Mouse (Mus musculus): ENCODE results near the gene Mmp11.

The Mmp11 gene

DNA sequence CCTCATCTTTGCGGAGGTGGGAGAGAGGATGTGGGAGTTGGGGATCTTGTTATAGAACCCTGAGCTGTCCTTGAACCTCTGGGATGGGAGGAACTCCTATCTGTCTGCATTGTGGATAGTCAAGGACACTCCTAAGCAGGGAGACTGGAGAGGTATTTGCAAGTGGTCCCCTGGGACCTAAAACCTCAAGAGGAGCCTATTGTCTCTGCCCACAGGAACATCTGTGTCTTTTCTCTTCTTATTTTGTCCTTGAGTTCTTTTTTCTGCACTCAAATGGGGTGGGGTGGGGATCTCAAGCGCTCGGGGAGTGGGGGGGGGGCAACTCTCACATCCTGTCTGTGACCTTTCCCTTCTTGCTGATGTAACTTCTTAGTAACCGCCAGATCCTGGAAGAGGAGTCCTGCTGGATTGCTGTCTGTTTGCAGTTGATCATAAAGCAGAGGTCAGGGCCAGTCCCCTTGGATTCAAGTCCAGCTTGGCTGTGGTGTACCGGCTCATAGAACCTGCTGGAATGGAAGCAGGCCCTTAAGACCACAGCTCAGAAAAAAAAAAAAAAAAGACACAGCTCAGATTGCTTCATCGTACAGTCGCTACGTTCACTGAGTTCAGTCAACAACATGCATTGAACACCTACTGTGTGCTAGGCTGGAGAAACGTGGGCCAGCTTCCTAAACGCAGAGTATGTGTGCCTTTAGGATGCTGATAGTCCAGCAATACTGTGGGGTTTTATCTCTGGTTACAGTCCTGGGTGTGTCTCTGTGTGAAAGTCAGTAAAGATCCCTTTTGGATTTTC lies 1.8 kb upstream of the Mmp11 start:
- peak in 1 of 2 experiments; percentile 42 for DNase-seq (ENCODE audit: low spot score in 2 of 2)

- DNase-seq (ENCODE audit: low spot score in 2 of 2), result no peak
These were observed 792 bp upstream of the Mmp11 start for GRCm38 (mm10) chr10:75936909-75937667.

DNA sequence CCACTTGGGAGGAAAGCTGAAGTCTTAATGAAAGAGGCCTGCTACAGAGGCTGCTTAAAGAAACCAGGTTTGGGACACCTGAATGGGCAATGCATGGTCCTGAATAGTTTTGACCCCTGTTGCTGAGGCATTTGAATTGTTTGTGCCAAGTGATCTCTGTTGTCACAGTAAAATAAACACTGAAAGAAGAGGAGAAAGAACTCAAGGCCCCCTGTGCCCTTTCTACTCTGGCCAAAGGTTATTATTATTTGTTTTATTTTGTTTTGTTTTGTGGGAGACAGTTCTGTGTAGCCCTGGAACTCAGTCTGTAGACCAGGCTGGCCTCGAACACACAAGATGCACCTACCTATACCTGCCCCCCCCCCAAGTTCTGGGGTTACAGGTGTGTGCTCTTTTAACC lies 1.3 kb downstream of the Mmp11 start:
- DNase-seq (ENCODE audit: low spot score in 2 of 2), result no peak

DNA sequence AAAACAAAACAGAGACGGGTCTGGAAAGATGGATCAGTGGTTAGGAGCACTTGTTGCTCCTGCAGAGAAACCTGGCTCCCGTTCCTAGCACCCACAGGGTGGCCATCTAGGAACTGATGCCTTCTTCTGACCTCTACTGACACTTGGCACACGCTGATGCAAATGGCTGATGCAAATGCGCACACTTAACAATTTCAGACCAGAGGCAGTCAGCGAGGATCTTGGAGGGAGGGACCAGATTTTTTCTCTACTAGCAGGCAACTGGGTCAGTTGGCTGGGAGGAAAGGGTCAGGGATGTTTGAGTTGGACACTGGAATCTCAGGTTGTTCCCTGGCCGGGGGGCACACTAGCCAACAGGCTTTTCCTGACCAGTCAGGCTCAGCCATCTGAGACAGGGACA lies 3.4 kb downstream of the Mmp11 start, which contains the start of gene Chchd10:
Gene Chchd10, plus strand, starts transcription at position 240 of the 400 bp plus-strand sequence.
- DNase-seq (ENCODE audit: low spot score in 2 of 2), result no peak

- peak in 1 of 2 experiments; percentile 60 for DNase-seq (ENCODE audit: low spot score in 2 of 2)
These were observed 4.1 kb downstream of the Mmp11 start for GRCm38 (mm10) chr10:75932081-75932678.

- no peak for DNase-seq (ENCODE audit: low spot score in 2 of 2)
These were observed 5.0 kb downstream of the Mmp11 start for GRCm38 (mm10) chr10:75931311-75931710.

DNA sequence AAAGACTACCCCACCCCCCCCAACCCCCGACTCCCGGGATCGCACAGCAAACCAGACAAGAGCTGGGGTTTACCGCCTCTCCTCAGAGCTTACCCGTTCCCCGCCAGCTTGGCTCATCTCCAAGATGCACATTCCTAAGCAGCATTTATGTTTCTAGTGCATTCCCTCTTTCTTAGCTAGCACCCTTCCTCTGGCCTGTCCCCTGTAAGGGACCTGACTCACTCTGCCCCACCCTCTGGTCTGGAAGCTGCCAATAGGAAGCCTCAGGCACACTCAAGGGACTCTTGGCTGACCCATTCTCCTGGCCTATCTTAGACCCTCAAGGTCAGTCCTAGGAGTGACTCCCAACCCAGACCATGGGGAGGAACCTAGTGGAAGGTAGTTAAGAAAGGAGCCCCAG lies 6.0 kb downstream of the Mmp11 start:
- peak in 1 of 2 experiments; percentile 38 for DNase-seq (ENCODE audit: low spot score in 2 of 2)

- no peak for DNase-seq (ENCODE audit: low spot score in 2 of 2)
These were observed 9.9 kb downstream of the Mmp11 start for GRCm38 (mm10) chr10:75926396-75926795.

DNA sequence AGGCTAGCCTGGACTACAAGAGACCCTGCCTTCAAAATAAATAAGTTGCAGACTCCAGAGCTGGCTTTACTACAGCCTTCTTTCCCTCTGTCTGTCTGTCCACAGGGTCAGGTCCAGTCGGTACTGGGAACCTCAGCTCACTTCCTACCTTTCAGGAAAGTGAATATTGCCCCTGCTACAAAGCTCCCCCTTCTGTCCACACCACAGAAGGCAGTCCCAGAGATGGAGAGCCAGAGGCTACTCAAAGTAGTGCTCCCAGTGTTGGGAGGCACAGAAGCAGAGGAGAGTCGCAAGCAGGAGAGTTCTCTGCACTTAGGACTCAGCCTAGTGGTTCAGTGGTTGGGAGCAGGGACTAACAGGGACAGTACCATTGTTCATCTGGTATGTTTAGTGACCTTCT lies 12.0 kb downstream of the Mmp11 start:
- DNase-seq (ENCODE audit: low spot score in 2 of 2), result no peak

DNA sequence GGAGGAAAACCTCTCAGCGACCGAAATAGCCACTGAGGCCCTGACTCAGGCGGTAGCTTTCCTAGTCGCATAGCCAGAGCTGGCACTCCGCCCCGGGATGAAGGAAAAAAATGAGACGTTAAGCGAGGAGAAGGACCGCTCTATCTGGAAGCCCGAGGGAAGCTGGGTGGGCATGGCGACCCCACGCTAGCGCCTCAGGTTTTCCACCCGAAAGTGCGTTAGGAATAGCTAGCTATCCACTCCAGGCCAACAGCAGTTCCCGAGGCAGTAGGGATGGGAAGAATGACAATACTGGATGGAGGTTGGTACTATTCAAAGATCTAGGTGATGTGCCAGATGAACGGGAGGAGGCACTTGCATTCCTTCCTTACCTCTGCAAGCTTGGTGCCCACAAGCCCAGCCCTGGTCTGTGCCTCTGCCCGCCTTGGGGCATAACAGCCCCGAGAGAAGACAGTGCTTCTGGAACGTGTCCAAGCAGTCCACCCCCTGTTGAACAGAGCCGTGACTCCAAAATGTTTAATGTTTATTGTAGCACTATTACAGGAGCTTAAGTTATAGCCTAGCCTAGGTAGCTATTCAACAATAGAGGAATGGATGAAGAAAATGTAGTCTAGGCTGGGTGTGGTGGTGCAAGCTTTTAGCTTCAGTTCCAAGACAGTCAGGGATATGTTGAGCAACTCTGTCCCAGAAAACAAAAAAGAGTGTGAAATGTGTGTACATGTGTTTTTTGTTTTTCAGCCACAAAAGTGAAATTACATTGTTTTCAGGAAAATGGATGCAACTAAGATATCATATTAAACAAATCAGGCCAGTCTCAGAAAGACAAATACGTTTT lies 14.4 kb downstream of the Mmp11 start:
- no peak for DNase-seq (ENCODE audit: low spot score in 2 of 2)

DNA sequence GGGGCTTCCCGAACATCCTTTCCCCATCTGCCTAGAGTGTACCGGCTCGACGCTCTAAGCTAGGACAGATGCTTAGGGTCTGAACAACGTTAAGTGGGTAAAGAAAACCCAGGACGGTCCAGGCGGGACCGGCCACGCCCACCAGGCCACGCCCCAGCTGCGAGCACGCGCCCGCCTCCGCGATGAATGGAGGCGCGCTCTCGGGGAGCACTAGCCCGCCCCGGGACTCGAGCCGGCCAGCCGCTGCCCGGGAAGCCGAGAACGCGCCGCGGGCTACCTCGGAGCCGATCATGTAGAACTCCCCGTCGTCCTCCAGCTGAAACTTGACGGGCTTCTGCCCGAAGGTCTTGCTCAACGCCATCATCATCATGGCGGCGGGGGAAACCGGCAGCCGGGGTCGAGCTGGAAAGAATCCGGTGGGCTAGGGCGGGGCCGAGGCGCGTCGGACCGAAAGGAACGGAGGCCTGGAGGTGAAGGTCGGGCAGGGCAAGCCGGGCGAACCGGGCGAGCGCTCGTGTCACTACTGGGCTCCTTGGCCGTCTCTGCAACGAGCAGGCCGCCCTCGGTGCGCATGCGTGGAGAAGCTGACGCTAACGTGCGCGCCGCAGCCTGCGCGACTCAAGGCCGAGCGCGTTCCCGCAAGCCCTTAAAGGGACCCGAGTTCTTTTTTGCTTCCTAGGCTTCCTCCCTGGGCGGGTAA lies 15.1 kb downstream of the Mmp11 start, which contains the start of gene Smarcb1:
Gene Smarcb1, minus strand, starts transcription at position 592 of the 700 bp plus-strand sequence.
- peak; percentile 91 to 95 for DNase-seq (ENCODE audit: low spot score in 2 of 2)

GRCm38 (mm10) chr10:75919026-75919425 lies 17.3 kb downstream of the Mmp11 start:
- DNase-seq (ENCODE audit: low spot score in 2 of 2), result no peak

- DNase-seq (ENCODE audit: low spot score in 2 of 2), result no peak
These were observed 19.5 kb downstream of the Mmp11 start for GRCm38 (mm10) chr10:75916840-75917239.

GRCm38 (mm10) chr10:75915557-75915956 lies 20.7 kb downstream of the Mmp11 start:
- DNase-seq (ENCODE audit: low spot score in 2 of 2), result no peak

DNA sequence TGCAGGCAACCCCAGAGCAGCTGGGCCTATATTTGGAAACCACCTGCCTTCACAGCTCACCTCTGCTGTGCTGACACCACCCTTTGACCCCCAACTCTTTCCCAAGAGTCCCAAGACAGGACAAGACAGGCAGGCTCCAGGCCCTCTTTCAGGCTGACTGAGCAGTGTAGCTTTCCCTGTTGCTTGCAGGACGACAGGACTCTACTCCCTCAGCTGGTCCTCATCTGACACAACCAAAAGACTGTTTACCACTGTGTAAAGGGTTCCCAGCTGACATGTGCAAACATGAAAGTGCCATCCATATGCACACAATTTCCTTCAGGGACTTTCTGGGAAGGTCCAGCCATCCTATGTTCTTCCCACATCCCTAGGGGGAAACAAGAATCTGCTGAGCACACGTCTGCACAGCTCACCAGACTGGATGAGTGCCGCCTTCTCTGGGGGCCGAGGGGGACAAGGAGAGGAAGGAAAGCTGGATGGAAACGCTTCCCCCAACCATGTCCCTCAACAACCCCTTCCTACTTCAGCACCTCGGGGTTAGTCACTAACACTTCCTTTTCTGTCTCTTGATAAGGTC lies 23.2 kb downstream of the Mmp11 start:
- DNase-seq (ENCODE audit: low spot score in 2 of 2), result no peak

DNA sequence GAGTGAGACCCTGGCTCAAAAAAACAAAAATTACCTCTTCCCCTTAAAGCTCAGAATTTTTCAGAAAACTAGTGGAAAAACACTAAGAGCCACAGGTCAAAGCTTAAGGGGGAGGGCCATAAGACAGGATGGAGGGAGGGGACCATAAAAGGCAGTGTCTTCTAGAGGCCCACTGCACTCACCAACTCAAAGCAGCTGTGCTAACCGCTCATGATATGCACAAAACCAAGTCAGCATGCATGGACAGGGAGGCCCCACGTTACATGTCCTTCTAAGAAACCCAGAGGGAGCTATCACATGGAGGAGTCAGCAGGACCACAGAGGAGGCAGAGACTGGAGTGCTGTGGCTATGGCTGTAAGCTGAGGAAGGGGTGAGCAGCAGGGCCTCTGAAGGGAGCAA lies 25.6 kb downstream of the Mmp11 start:
- DNase-seq (ENCODE audit: low spot score in 2 of 2), result no peak

- no peak for DNase-seq (ENCODE audit: low spot score in 2 of 2)
These were observed 29.4 kb downstream of the Mmp11 start for GRCm38 (mm10) chr10:75906882-75907281.

GRCm38 (mm10) chr10:75904391-75904790 lies 31.9 kb downstream of the Mmp11 start:
- no peak for DNase-seq (ENCODE audit: low spot score in 2 of 2)

DNA sequence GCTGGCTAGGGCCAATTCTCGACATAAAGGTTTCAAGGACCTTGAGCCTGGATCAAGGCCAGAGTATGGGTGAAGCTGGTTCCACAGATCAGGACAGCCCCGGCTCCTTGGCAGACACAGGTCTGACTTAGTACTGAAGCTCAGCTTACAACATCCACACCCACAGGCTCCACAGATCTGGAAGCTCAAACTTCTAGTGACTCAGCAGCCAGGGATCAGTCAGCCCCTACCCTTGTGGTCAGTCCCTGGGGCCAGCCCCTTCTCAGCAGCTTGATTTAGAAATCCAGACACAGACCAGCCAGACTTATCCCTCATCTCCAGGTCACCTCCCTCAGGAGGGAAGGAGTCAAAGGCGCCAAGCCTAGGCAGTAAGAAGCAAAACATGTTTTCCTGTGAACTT lies 37.5 kb downstream of the Mmp11 start:
- DNase-seq (ENCODE audit: low spot score in 2 of 2), result peak in 1 of 2 experiments; percentile 61

GRCm38 (mm10) chr10:75898039-75898564 lies 38.2 kb downstream of the Mmp11 start:
- DNase-seq (ENCODE audit: low spot score in 2 of 2), result no peak

All from urinary bladder, postnatal 4 days (tissue).